In genomic region chr5:20930430-20930829, GRCm38 (mm10) we compare ENCODE assay signal across 20 mouse cellular contexts. TPM values are rescaled to one million over a fixed set of nuclear protein-coding genes. Genes with fewer than 3 reads are reported as not detected.
DNase-seq lines count a peak whose midpoint lies in the region; ATAC-seq and TF ChIP-seq lines count a peak whose summit lies in the region.
"Had no signal": no experiment of that assay in that cellular context is flagged by ENCODE, and none has a peak within 500 bp of the region (broad histone marks: within the 10 kb centered on the region; RNA-seq: fewer than 3 reads in every experiment).

No protein-coding gene starts in this region.

- in situ Hi-C loops in CH12.LX (cut with MboI; ENCODE audit: low pct_ligation_motif_present, low pct_unique_long_range_greater_than_20kb, low sequenced_read_pairs): no loop called here

- dilution Hi-C loops in CH12.LX (cut with MboI; ENCODE audit: extremely low pct_ligation_motif_present, extremely low pct_unique_long_range_greater_than_20kb, low sequenced_read_pairs): no loop called here

- no peak for TF ChIP-seq POLR2A in CH12.LX (IDR thresholded peaks at IDR 0.05; ENCODE audit: low read depth, low read length)

- peaks cover 42% of the 10 kb centered on the region for H3K4me1 ChIP-seq in heart, embryonic 13.5 days
- peaks cover 11 to 70% of the 10 kb centered on the region in 2 experiments for H3K4me1 ChIP-seq in CH12.LX (ENCODE audit: control insufficient read depth in 1 of 2, insufficient read depth in 2 of 2)
- H3K4me1 ChIP-seq in brown adipose tissue, adult 24 weeks (ENCODE audit: control insufficient read depth, insufficient read depth, insufficient read length, low read length): peaks cover 15% of the 10 kb centered on the region
- no peaks in the 10 kb centered on the region for H3K4me1 ChIP-seq in intestine, embryonic 15.5 days (replicated peaks)
- H3K4me1 ChIP-seq: midbrain, embryonic 15.5 days had no signal

- 0 out of 2 replicates have a peak overlapping the region, but pooled peaks have one; percentile 21 for H3K9ac ChIP-seq in heart, embryonic 13.5 days
- no peak overlapping the region for H3K9ac ChIP-seq in CH12.LX (ENCODE audit: insufficient read depth, low read depth)
- H3K9ac ChIP-seq in intestine, embryonic 15.5 days: no peak overlapping the region
- H3K9ac ChIP-seq: embryonic facial prominence, embryonic 12.5 days; forebrain, postnatal 0 days; lung, embryonic 14.5 days; midbrain, embryonic 15.5 days had no signal

- no peak for TF ChIP-seq RAD21 in CH12.LX (IDR thresholded peaks at IDR 0.05; ENCODE audit: low read depth, low read length)

- no peaks in the 10 kb centered on the region for H3K9me3 ChIP-seq in heart, embryonic 13.5 days
- no peaks in the 10 kb centered on the region for H3K9me3 ChIP-seq in CH12.LX (replicated peaks; ENCODE audit: low read length)
- no peaks in the 10 kb centered on the region for H3K9me3 ChIP-seq in intestine, embryonic 15.5 days
- H3K9me3 ChIP-seq: embryonic facial prominence, embryonic 12.5 days; midbrain, embryonic 15.5 days had no signal

- no peak for ATAC-seq in heart, embryonic 13.5 days (ENCODE audit: extremely low read depth, insufficient number of reproducible peaks, low FRiP score, low TSS enrichment)
- ATAC-seq in megakaryocyte progenitor cell, adult 5-6 weeks (replicated peaks; ENCODE audit: poor library complexity): peak; percentile 52
- ATAC-seq in intestine, embryonic 15.5 days: no peak
- ATAC-seq: forebrain, postnatal 0 days; hindbrain, postnatal 0 days; midbrain, embryonic 15.5 days had no signal

- peak overlapping the region; percentile 29 for H3K4me2 ChIP-seq in heart, embryonic 13.5 days
- peak overlapping the region; percentile 56; the same call in 1 of the 2 replicates for H3K4me2 ChIP-seq in CH12.LX (ENCODE audit: insufficient read depth, low read depth, poor library complexity, severe bottlenecking)
- no peak overlapping the region for H3K4me2 ChIP-seq in intestine, embryonic 15.5 days (replicated peaks)
- H3K4me2 ChIP-seq: embryonic facial prominence, embryonic 12.5 days; lung, embryonic 14.5 days; midbrain, embryonic 15.5 days had no signal

- H3K79me2 ChIP-seq in CH12.LX (replicated peaks; ENCODE audit: control insufficient read depth, extremely low read depth, insufficient read depth, poor library complexity, severe bottlenecking): peaks cover 77% of the 10 kb centered on the region

- H3K27ac ChIP-seq in heart, embryonic 13.5 days (replicated peaks): peak overlapping the region; percentile 75
- no peak overlapping the region for H3K27ac ChIP-seq in CH12.LX (ENCODE audit: insufficient read depth, low read depth)
- H3K27ac ChIP-seq in brown adipose tissue, adult 24 weeks (replicated peaks; ENCODE audit: low read depth, low read length): peak overlapping the region; percentile 42
- no peak overlapping the region for H3K27ac ChIP-seq in intestine, embryonic 15.5 days
- H3K27ac ChIP-seq: embryonic facial prominence, embryonic 12.5 days; hindbrain, postnatal 0 days; left cerebral cortex, adult 2 months; midbrain, embryonic 15.5 days had no signal

- TF ChIP-seq EP300 in CH12.LX (IDR thresholded peaks at IDR 0.05; ENCODE audit: low read length): peak; percentile 88

- no peak overlapping the region for H3K4me3 ChIP-seq in heart, embryonic 13.5 days
- H3K4me3 ChIP-seq in CH12.LX (replicated peaks in 1 of 3; ENCODE audit: low read depth in 2 of 3, low read length in 2 of 3, poor library complexity in 1 of 3): no peak overlapping the region
- H3K4me3 ChIP-seq in brown adipose tissue, adult 24 weeks (ENCODE audit: insufficient read depth, low read depth, low read length): no peak overlapping the region
- no peak overlapping the region for H3K4me3 ChIP-seq in intestine, embryonic 15.5 days (replicated peaks)
- H3K4me3 ChIP-seq: embryonic facial prominence, embryonic 12.5 days; left cerebral cortex, adult 2 months; midbrain, embryonic 15.5 days had no signal

- peaks cover 4% of the 10 kb centered on the region for H3K36me3 ChIP-seq in heart, embryonic 13.5 days
- peaks cover 6 to 14% of the 10 kb centered on the region in 2 experiments for H3K36me3 ChIP-seq in CH12.LX (replicated peaks in 1 of 2; ENCODE audit: control insufficient read depth in 1 of 2, insufficient read depth in 1 of 2, low read length in 1 of 2)
- H3K36me3 ChIP-seq in intestine, embryonic 15.5 days: no peaks in the 10 kb centered on the region
- H3K36me3 ChIP-seq: embryonic facial prominence, embryonic 12.5 days; midbrain, embryonic 15.5 days had no signal

- DNase-seq in heart, adult 8-10 months (ENCODE audit: low spot score): no peak
- DNase-seq in CH12.LX (ENCODE audit: extremely low read depth): no peak
- no peak for DNase-seq in cerebellum, adult 9-11 months
- DNase-seq in adrenal gland, postnatal 25 days: no peak
- DNase-seq: cerebellum, adult 11 months; cerebellum, postnatal 36 days; forebrain, postnatal 0 days; heart, postnatal 36 days; kidney, adult 18-20 months; kidney, postnatal 10 days; lung, embryonic 14.5 days; thymus, postnatal 14 days had no signal

- no peak for TF ChIP-seq CTCF in CH12.LX (conservative IDR thresholded peaks at IDR 0.05 in 1 of 2, IDR thresholded peaks at IDR 0.05 in 1 of 2; ENCODE audit: low read depth in 2 of 2, low read length in 2 of 2)

- no peaks in the 10 kb centered on the region for H3K27me3 ChIP-seq in heart, embryonic 13.5 days (replicated peaks)
- H3K27me3 ChIP-seq in CH12.LX (replicated peaks): no peaks in the 10 kb centered on the region
- no peaks in the 10 kb centered on the region for H3K27me3 ChIP-seq in intestine, embryonic 15.5 days (replicated peaks)
- H3K27me3 ChIP-seq: embryonic facial prominence, embryonic 12.5 days; midbrain, embryonic 15.5 days had no signal

TF ChIP-seq in CH12.LX, 34 proteins besides CTCF, POLR2A, EP300 and RAD21 (continues in another document):
- TF ChIP-seq SMC3 (IDR thresholded peaks at IDR 0.05; ENCODE audit: low read depth, low read length) (no peak), CHD2 (IDR thresholded peaks at IDR 0.05; ENCODE audit: low read length) (0 out of 2 replicates have a peak, but pooled peaks have one; percentile 47), E2F4 (IDR thresholded peaks at IDR 0.05; ENCODE audit: insufficient replicate concordance, low read depth, low read length) (no peak), ZKSCAN1 (IDR thresholded peaks at IDR 0.05; ENCODE audit: borderline replicate concordance, low read depth, low read length) (no peak), MYC (IDR thresholded peaks at IDR 0.05; ENCODE audit: low read depth, low read length) (no peak), NRF1 (IDR thresholded peaks at IDR 0.05; ENCODE audit: low read depth, low read length) (no peak), IRF4 (IDR thresholded peaks at IDR 0.05; ENCODE audit: low read depth, low read length) (peak; percentile 72; the same call in 1 of the 2 replicates), TBP (conservative IDR thresholded peaks at IDR 0.05; ENCODE audit: low read depth, low read length) (no peak), PAX5 (IDR thresholded peaks at IDR 0.05; ENCODE audit: low read length) (no peak), TCF12 (IDR thresholded peaks at IDR 0.05; ENCODE audit: low read depth, low read length) (peak; percentile 44; the same call in 1 of the 2 replicates), HCFC1 (IDR thresholded peaks at IDR 0.05; ENCODE audit: low read depth, low read length) (no peak), USF1 (IDR thresholded peaks at IDR 0.05; ENCODE audit: low read depth, low read length) (no peak), GABPA (IDR thresholded peaks at IDR 0.05; ENCODE audit: insufficient replicate concordance, low read depth, low read length) (no peak), CHD1 (IDR thresholded peaks at IDR 0.05; ENCODE audit: low read depth, low read length) (no peak), ZC3H11A (IDR thresholded peaks at IDR 0.05; ENCODE audit: low read depth, low read length) (no peak)

RNA-seq across cellular contexts. Expression of gene Rsbn1l, which starts 25.8 kb away (rescaled TPM):
- 4.3 and 4.5 TPM in 2 replicates for polyA plus RNA-seq in heart, embryonic 13.5 days (2015; fragmentation: Nextera tagmentation; extraction: Ambion mirVana)
- 10 to 100 TPM; 13.3 to 14.5 (median 14.2) TPM for total RNA-seq in heart, adult 8-10 months (2022)
- total RNA-seq in CH12.LX (2012; rRNA removed) (8.1 and 8.3 TPM in 2 replicates), CH12.LX (2014; rRNA removed) (17.0 TPM in 2 replicates)
- 20.2 and 22.3 TPM in 2 replicates for polyA plus RNA-seq in CH12.LX (2012; ENCODE audit: insufficient read length, low read depth)
- polyA plus RNA-seq in brown adipose tissue, adult 24 weeks (2012; ENCODE audit: insufficient read depth, insufficient read length, missing spikeins): 4.8 and 6.7 TPM in 2 replicates
- 30.6 and 33.0 TPM in 2 replicates for total RNA-seq in megakaryocyte progenitor cell, adult 5-6 weeks (2015)
- total RNA-seq in megakaryocyte progenitor cell, adult 5-6 weeks (2017): 16.8 and 39.3 TPM in 2 replicates
- 4.2 and 4.9 TPM in 2 replicates for polyA plus RNA-seq in intestine, embryonic 15.5 days (2015; fragmentation: Nextera tagmentation; extraction: Ambion mirVana)
- total RNA-seq in adrenal gland, postnatal 25 days (2021): 16.1 and 19.3 TPM in 2 replicates

RNA-seq across cellular contexts. Expression of gene Tmem60, which starts 48.4 kb away (rescaled TPM):
- 44.0 and 53.4 TPM in 2 replicates for polyA plus RNA-seq in heart, embryonic 13.5 days (2015; fragmentation: Nextera tagmentation; extraction: Ambion mirVana)
- 10 to 100 TPM; 24.5 to 27.5 (median 25.7) TPM for total RNA-seq in heart, adult 8-10 months (2022)
- total RNA-seq in CH12.LX (2012; rRNA removed): 12.7 and 12.9 TPM in 2 replicates
- 35.4 and 39.3 TPM in 2 replicates for total RNA-seq in CH12.LX (2014; rRNA removed)
- polyA plus RNA-seq in CH12.LX (2012; ENCODE audit: insufficient read length, low read depth): 17.2 and 19.2 TPM in 2 replicates
- 46.3 and 66.7 TPM in 2 replicates for polyA plus RNA-seq in brown adipose tissue, adult 24 weeks (2012; ENCODE audit: insufficient read depth, insufficient read length, missing spikeins)
- total RNA-seq in megakaryocyte progenitor cell, adult 5-6 weeks (2015): 29.5 and 34.9 TPM in 2 replicates
- total RNA-seq in megakaryocyte progenitor cell, adult 5-6 weeks (2017): 12.6 and 14.0 TPM in 2 replicates
- polyA plus RNA-seq in intestine, embryonic 15.5 days (2015; fragmentation: Nextera tagmentation; extraction: Ambion mirVana): 51.3 and 58.2 TPM in 2 replicates
- total RNA-seq in adrenal gland, postnatal 25 days (2021): 20.4 and 24.6 TPM in 2 replicates

RNA-seq across cellular contexts. Expression of gene Phtf2, which starts 48.5 kb away (rescaled TPM):
- 29.1 and 34.7 TPM in 2 replicates for polyA plus RNA-seq in heart, embryonic 13.5 days (2015; fragmentation: Nextera tagmentation; extraction: Ambion mirVana)
- 10 to 100 TPM; 66.3 to 72.5 (median 69.6) TPM for total RNA-seq in heart, adult 8-10 months (2022)
- total RNA-seq in CH12.LX (2012; rRNA removed): 16.4 and 18.5 TPM in 2 replicates
- total RNA-seq in CH12.LX (2014; rRNA removed): 30.4 and 32.7 TPM in 2 replicates
- 28.1 and 30.6 TPM in 2 replicates for polyA plus RNA-seq in CH12.LX (2012; ENCODE audit: insufficient read length, low read depth)
- 9.7 and 16.3 TPM in 2 replicates for polyA plus RNA-seq in brown adipose tissue, adult 24 weeks (2012; ENCODE audit: insufficient read depth, insufficient read length, missing spikeins)
- total RNA-seq in megakaryocyte progenitor cell, adult 5-6 weeks (2015): 9.7 and 15.2 TPM in 2 replicates
- 10.0 and 23.0 TPM in 2 replicates for total RNA-seq in megakaryocyte progenitor cell, adult 5-6 weeks (2017)
- 7.5 and 8.4 TPM in 2 replicates for polyA plus RNA-seq in intestine, embryonic 15.5 days (2015; fragmentation: Nextera tagmentation; extraction: Ambion mirVana)
- total RNA-seq in adrenal gland, postnatal 25 days (2021): 9.9 and 14.3 TPM in 2 replicates

Comparison
In these comparisons a context has a peak if more than half of its experiments do, and no peak if none do; other contexts are left out.
1. H3K27ac ChIP-seq: peak in heart, embryonic 13.5 days (single experiment) and brown adipose tissue, adult 24 weeks (single experiment); none in CH12.LX (single experiment) and intestine, embryonic 15.5 days (single experiment).